Mouse (Mus musculus): ENCODE measurements around the gene Rora.

The Rora gene

DNA sequence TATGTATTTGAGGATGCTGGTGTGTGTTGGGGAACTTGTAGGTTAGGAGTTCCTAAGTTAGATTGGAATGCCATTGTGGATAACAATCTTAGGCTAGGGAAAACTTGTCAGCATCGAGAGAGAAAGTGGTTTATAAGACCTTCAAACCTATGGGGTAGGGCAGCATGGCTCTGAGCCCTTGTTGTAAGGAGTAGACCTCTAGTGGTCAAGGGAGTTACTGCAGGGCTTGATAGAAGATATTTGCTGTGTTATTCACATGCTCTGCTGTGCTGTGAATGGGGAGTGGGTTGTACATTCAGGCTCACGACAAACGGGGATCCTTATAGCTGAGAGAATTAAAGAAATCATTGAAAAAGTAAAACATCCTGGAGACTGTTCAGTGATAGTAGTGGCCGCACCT lies 35.8 kb downstream of the Rora start:
- peak; percentile 29 to 51 for DNase-seq

DNA sequence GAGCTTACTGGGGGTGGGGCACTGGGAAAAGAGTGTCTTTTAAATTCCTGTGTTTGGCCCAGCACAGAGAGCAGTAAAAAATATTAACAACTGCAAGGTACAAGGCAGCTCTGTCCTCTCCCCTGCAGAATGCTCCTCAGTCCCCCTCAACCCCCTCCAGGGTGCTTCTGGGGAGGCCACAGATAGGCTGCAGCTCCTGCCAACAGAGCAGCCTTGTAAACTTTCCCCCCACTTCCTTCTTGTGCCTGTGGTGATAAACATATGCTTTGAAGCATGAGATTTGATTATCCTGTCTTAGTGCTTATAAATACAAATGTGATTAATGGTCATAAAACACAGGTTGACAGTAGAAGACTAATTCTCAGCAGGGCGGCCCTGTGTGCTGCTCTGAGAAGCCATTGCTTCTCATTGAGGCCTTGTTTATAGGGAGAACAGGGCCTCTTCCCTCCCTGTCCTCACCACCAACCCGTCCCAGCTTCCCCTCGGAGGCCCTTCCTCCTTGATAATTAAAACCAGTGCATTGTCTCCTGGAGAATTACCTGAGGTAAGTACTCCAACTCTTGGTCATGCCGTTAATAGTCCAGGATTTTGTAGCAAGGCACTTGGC lies 41.4 kb downstream of the Rora start:
- DNase-seq, result no peak

DNA sequence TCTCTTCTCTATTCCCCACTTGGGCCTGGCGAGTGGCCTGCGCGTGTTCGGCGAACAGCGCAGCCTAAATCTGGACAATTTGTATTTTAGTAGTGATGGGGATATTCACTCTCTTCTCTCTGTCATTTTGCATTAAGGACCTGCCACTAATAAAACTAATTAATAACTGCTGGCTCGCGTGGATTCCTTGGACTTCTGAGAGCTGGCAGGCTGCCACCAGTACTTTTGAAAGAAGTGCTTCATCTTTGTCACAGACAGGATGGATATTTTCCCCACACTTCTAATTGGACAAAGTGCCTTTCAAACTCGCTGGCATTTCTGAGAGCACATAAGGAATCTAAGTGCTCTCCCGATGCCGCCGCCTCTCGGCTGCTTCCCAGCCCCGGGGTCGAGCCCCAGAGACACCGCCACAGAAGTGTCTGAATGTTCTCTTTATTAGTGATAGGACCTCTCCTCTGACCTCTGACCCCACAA lies 41.9 kb downstream of the Rora start:
- DNase-seq, result peak in 1 of 2 experiments; percentile 25

DNA sequence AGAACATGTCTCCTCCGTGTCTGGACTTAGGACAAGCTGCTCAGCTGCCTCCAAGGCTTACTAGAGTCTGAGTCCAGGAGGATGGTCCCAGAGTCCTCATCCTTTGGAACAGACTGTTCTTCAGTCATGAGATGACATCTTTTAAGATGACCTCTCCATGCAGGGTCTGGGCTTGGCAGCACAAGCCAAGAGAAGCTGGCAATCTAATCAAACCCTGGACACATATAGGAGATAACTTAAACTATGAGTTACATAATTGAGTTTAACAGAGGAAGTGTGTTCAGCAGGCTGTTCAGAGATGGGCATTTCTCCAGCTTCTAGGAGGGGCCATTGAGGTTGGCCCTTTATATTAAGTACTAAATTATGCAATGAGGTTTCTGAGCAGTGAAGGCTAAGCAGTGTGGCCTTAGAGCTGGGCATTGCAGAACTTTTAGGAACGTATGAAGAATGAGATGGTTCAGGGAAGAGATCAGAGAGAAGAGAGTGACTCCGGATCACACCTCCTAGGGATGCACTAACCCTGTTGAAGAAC lies 42.9 kb downstream of the Rora start:
- DNase-seq, result no peak

- no peak for DNase-seq
These were observed 45.8 kb downstream of the Rora start for GRCm38 (mm10) chr9:68699341-68699740.

DNA sequence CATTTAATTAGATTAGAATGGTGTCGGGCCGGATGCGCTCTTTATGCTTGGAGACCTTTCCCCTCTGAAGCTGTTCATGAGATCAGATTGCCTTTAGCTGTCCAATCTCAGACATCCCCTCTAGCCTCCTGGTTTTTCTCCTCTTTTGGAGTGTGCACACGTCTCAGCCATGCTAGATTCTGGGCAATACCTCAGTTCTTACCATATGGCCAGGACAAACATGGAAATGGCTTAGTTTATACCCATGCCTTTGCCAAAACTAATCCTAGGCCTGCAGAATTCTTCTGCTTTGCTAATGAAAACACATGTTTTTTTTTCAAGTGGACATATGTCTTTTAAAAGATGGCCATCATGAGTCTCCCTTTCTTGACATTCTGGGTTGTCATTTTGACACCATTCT lies 46.3 kb downstream of the Rora start:
- no peak for DNase-seq

DNA sequence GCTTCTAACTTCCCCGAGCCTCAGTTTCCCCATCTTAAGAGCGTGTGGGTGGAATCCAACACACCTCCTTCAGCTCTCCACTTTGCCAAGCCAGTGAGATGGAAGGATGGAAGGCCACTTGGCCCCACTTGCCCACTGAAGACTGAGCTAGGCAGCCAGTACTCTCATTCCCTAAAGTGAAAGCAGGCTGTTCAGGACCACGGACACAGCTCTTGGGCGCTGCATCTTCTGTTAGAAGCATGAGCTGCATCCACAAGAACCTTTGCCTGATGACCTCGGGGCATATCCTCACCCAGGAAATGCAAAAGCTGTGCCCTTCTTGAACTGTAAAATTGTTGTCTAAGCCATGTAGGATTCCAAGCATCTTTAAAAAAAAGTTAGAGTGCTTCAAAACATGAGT lies 54.0 kb downstream of the Rora start:
- no peak for DNase-seq

GRCm38 (mm10) chr9:68709232-68709631 lies 55.6 kb downstream of the Rora start:
- DNase-seq, result no peak

GRCm38 (mm10) chr9:68710893-68711654 lies 57.5 kb downstream of the Rora start:
- DNase-seq, result no peak

- DNase-seq, result peak in 1 of 2 experiments; percentile 42
These were observed 63.4 kb downstream of the Rora start for GRCm38 (mm10) chr9:68716961-68717360.

DNA sequence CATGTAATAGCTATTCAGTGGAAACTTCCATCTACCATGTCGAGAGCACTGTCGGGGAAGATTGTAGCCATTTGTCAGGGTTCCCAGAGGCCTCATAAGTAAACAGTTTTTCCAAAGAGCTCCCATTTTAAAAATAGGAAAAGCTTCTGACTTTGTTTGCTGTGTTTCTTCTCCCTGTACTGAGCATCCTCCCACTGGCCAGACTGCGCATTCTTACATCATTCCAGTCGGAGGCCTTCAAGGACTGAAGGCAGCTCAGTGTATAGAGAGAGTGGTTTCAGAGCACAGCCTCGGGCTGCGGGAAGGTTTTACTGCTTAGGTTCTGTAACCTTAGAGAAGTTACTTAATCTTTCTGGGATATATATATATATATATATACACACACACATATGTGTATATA lies 64.8 kb downstream of the Rora start:
- DNase-seq, result no peak

DNA sequence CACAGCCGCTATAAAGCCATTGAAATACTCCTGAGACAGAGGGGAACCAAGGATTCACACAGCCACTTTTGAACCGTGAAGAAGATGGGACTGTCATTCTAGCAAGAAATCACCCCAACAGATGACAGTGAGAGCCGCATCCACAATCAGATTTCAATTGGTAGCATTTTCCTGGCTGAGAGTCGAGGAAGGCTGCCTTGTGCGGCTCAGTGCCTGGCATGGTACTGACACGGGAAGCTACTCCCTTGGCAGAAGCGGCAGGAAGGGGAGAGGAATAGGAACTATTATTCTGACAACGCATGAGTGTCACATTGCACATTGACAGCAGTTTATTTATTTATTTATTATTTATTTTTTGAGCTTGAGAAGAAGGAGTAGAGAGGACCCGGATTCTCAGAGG lies 65.7 kb downstream of the Rora start:
- no peak for DNase-seq

DNA sequence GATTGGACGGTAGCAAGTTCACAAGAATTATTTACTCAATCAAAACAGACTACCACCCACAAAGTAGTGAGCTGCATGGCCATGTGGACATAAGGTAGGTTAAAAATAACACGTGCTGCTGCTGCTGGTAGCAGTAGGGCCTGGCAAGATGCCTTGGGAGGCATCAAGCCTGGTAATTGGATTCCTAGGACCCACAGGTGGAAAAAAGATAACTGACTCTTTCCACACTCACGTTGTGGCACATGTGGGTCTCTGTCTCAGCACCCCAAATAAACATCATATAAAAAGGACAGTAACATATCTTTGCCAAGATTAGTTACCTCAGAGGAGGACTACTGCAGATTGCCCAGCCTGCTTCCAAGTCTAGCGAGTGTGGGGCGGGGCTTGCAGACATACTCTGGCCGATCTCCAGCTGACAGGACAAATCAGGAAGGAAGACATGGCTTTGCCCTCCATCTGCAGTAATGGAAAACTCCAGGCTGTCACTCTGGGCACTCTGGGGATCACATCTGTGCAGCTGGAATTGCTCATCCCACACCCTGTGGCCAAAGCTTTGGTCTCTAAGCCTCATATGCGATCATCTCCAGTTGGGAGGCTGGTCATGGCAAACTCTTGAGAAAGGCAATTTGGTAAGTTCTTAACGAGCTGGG lies 71.2 kb downstream of the Rora start:
- peak; percentile 13 to 14 for DNase-seq

GRCm38 (mm10) chr9:68727166-68727855 lies 73.7 kb downstream of the Rora start:
- no peak for DNase-seq

GRCm38 (mm10) chr9:68731438-68731837 lies 77.9 kb downstream of the Rora start:
- DNase-seq, result no peak

DNA sequence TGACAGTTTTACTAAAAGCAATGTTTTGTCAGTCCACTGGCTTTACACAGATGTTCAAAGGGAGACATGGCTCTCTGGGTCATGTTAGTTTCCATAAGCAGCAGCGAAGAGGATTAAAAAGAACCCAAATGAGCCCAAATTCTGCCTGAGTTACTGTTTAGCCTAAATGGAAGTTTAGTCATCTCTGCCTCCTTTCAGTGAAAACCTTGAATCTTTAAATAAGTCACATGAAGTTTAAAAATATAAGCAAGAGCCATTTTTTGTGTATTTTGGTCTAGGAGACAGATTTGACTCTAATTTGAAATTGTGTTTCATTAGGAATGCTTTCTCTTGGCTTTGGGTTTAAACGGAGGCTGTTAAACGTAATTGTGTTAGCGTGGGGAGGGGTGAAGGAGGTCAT lies 79.3 kb downstream of the Rora start:
- no peak for DNase-seq

- DNase-seq, result no peak
These were observed 82.3 kb downstream of the Rora start for GRCm38 (mm10) chr9:68735886-68736285.

DNA sequence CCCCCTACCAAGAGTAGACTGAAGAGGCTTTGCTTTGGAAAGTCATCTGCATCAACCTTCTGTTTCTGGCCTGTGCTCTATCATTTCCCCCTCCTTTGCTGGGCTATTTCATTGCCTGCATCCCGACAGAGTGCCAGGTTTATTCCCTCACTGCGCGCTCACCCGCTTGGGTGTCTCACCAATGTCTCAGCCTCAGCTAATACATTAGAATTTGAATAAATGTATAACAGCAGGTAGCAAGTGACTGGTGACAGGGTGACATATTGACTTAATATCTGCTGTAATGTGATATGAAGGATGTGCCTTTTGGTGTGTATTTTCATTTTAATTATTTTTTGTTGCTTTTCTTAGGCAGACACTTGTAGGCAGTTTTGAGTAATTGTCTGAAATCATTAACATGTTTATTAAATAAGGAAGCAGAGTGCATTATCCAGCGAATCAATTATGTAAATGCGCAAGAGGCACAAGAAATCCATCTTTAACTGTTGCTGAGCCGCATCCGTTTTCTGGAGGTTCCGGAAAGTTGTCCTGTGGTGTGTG lies 83.7 kb downstream of the Rora start:
- no peak for DNase-seq

- DNase-seq, result no peak
These were observed 92.5 kb downstream of the Rora start for GRCm38 (mm10) chr9:68745931-68746646.

DNA sequence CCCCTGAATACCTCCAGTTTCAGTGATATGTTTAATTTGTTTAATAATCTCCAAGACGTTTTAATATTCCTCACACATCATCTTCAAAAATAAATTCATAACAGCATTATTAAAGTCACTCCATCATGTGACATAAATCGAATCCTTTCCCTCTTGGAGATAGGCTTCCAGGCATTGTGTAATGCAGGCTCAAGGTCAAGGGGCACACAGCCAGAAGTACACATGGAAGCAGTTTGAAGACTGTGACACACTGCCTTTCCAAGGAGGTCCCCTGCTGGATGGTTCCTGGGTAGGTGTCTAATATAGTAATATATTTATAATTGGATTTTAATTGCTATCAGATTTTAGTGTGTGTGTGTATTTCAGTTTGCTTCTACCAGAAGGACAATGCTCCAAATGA lies 103.4 kb downstream of the Rora start:
- DNase-seq, result no peak

GRCm38 (mm10) chr9:68759324-68759723 lies 105.7 kb downstream of the Rora start:
- no peak for DNase-seq

- DNase-seq, result no peak
These were observed 106.7 kb downstream of the Rora start for GRCm38 (mm10) chr9:68760329-68760728.

Data from kidney, adult 8-10 months (tissue).